Mouse (Mus musculus) limb, embryonic 14.5 days (tissue): ENCODE measurements at regions not wholly inside any gene's neighbourhood (a gene's known extent, or its start where the extent isn't known, plus 50 kb on each side); places are given as distances from the start of the nearest gene placed in this dataset.

Source experiments
- ATAC-seq: fragments of 200-750 bp; cut with Nextera tagmentation; 2 replicates; pipeline ENCODE4 v1.8.0; 2017; ENCODE audit warnings: low read depth, moderate number of reproducible peaks, moderate TSS enrichment; ENCODE audit not compliant: low FRiP score
- DNase-seq: peaks from one replicate; pipeline ENCODE4 v3.0.0-alpha.2; 2015; ENCODE audit warnings: low spot score
- H3K27ac ChIP-seq: fragments of 300-500 bp; sonication (generic); replicated peaks from 2 replicates; pipeline ENCODE4 v1.5.1; 2014; ENCODE audit warnings: low read depth, mild to moderate bottlenecking, low read length, moderate library complexity, mixed read lengths
- H3K27me3 ChIP-seq: fragments of 300-500 bp; sonication (generic); 2 replicates; pipeline ENCODE4 v1.6.1; 2014; ENCODE audit warnings: low read length, mixed read lengths; ENCODE audit not compliant: control insufficient read depth, insufficient read depth
- H3K36me3 ChIP-seq: fragments of 300-500 bp; sonication (generic); 2 replicates; pipeline ENCODE4 v1.6.1; 2014; ENCODE audit warnings: mild to moderate bottlenecking, low read length, moderate library complexity, mixed read lengths; ENCODE audit not compliant: control insufficient read depth, insufficient read depth
- H3K4me1 ChIP-seq: fragments of 300-500 bp; sonication (generic); 2 replicates; pipeline ENCODE4 v1.6.1; 2014; ENCODE audit warnings: antibody characterized with exemption, low read length, mixed read lengths; ENCODE audit not compliant: control insufficient read depth, insufficient read depth
- H3K4me2 ChIP-seq: fragments of 300-500 bp; sonication (generic); replicated peaks from 2 replicates; pipeline ENCODE4 v1.6.1; 2014; ENCODE audit warnings: low read depth, mild to moderate bottlenecking, low read length, moderate library complexity; ENCODE audit not compliant: severe bottlenecking
- H3K4me3 ChIP-seq: fragments of 300-500 bp; sonication (generic); replicated peaks from 2 replicates; pipeline ENCODE4 v1.5.1; 2014; ENCODE audit warnings: low read length
- H3K9ac ChIP-seq: fragments of 300-500 bp; sonication (generic); 2 replicates; pipeline ENCODE4 v1.6.1; 2014; ENCODE audit warnings: mild to moderate bottlenecking, low read depth, low read length, moderate library complexity; ENCODE audit not compliant: severe bottlenecking
- H3K9me3 ChIP-seq: fragments of 300-500 bp; sonication (generic); 2 replicates; pipeline ENCODE4 v1.6.1; 2016; ENCODE audit warnings: low read length; ENCODE audit not compliant: control insufficient read depth
- POLR2A ChIP-seq: fragments of 200-500 bp; IDR thresholded peaks from 2 replicates; pipeline ENCODE4 v1.8.0; 2012; ENCODE audit warnings: inconsistent platforms, mild to moderate bottlenecking, moderate library complexity, borderline replicate concordance; ENCODE audit not compliant: insufficient read depth, insufficient read length; ENCODE audit errors: extremely low read depth
- WGBS: fragments of 180-500 bp; shearing (Covaris S2); extraction: QIAGEN DNeasy Blood & Tissue Kit; methylation state at CpG from one replicate; pipeline ENCODE4 v1.1.7; 2014; 5-methylcytosine and 5-hydroxymethylcytosine counted together

DNA sequence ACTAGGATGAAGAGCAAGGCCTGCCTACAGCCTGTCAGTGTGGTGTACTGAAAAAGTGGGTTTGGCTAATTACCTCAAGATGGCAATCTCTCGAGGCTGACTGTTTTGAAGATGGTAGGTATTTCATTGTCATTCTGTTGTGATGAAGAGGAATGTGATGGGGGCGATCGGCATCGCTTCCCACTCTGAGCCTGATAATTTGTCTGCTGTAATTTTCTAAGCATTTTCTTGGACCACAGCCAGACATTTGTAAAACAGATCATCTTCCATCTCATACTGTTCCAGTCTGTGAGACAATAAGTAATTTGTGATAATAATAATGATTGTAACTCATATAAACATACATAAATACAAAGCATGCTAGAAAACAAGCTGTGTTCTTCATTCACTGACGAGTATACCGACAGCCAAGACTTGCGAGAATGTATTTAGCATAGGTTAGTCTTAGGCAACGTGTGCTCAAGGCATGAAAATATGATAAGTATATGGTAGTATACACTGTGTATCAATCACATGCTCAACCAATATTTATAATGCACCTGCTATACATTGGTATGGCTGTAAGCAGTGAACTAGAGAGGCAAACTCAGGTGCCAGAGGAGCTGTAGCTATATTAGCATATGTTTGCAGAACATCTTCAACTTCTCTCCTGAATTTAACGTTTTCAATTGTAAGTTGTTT is 574.1 kb upstream of the Slc39a10 start:
- Histone ChIP-seq H3K4me2 (no peak overlapping the region), H3K27me3 (no peaks in the 10 kb centered on the region), H3K27ac (no peak overlapping the region), H3K9ac (no peak overlapping the region), H3K4me1 (no peaks in the 10 kb centered on the region), H3K36me3 (no peaks in the 10 kb centered on the region), H3K9me3 (no peaks in the 10 kb centered on the region), H3K4me3 (no peak overlapping the region)
- no peak for ATAC-seq
- no peak for DNase-seq
- no peak for TF ChIP-seq POLR2A
- WGBS, result 78% methylated on average over 9 of the region's 9 CpGs

GRCm38 (mm10) chr1:47448737-47449489 is 556.3 kb upstream of the Slc39a10 start:
- no peak overlapping the region for H3K27ac ChIP-seq
- TF ChIP-seq POLR2A, result no peak
- DNase-seq (no peak), ATAC-seq (no peak)
- H3K36me3 ChIP-seq, result no peaks in the 10 kb centered on the region
- 76% methylated on average over 6 of the region's 6 CpGs for WGBS
- no peaks in the 10 kb centered on the region for H3K4me1 ChIP-seq
- H3K9ac ChIP-seq, result no peak overlapping the region
- no peaks in the 10 kb centered on the region for H3K9me3 ChIP-seq
- no peak overlapping the region for H3K4me2 ChIP-seq
- H3K27me3 ChIP-seq, result no peaks in the 10 kb centered on the region
- no peak overlapping the region for H3K4me3 ChIP-seq

DNA sequence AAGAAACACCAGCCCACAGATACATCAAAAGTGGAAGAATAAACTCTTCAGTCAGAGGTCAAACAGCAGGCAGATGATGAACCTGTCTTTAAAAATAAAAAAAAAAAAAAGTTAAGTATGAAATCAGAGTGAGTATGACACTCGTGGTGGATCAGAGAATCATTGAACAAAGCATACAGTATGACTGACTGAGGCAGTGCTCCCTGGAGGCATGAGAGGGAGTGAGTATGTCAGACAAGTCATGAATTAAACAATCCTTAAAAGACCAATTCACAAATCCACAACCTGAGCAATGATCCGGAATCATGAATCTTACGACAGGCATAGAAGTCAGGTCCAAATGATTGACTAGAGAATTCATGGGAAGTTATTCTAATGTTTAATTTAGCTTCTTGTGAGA is 555.4 kb upstream of the Slc39a10 start:
- TF ChIP-seq POLR2A, result no peak
- Histone ChIP-seq H3K4me1 (no peaks in the 10 kb centered on the region), H3K36me3 (no peaks in the 10 kb centered on the region), H3K4me2 (no peak overlapping the region), H3K27ac (no peak overlapping the region), H3K27me3 (no peaks in the 10 kb centered on the region), H3K9ac (no peak overlapping the region), H3K4me3 (no peak overlapping the region), H3K9me3 (no peaks in the 10 kb centered on the region)
- ATAC-seq, result no peak
- no peak for DNase-seq
- WGBS, result 78% methylated on average over 3 of the region's 3 CpGs

DNA sequence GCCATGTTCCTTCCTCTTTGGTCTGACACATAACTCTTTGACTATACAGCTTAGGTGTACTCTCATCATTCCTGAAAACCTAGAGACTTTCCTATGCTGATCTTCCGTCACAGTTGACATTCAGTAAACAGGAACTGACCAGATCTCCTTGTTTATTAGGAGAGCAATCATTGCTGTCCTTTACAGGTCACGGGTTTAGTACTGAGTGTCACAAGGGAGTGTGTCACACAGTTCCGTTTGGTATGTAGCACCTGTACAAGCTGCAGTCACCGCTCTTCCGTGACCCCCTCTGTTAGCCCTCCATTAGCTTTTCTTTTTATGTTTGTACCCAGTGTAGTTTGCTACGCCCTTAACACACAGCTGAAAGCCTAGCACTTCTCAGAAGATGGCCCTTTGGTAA is 553.4 kb upstream of the Slc39a10 start:
- no peak overlapping the region for H3K9ac ChIP-seq
- DNase-seq, result no peak
- no peaks in the 10 kb centered on the region for H3K4me1 ChIP-seq
- no peak for TF ChIP-seq POLR2A
- no peak overlapping the region for H3K4me2 ChIP-seq
- 35% methylated on average over 6 of the region's 6 CpGs for WGBS
- H3K27ac ChIP-seq, result no peak overlapping the region
- no peak for ATAC-seq
- no peak overlapping the region for H3K4me3 ChIP-seq
- no peaks in the 10 kb centered on the region for H3K36me3 ChIP-seq
- no peaks in the 10 kb centered on the region for H3K9me3 ChIP-seq
- no peaks in the 10 kb centered on the region for H3K27me3 ChIP-seq

DNA sequence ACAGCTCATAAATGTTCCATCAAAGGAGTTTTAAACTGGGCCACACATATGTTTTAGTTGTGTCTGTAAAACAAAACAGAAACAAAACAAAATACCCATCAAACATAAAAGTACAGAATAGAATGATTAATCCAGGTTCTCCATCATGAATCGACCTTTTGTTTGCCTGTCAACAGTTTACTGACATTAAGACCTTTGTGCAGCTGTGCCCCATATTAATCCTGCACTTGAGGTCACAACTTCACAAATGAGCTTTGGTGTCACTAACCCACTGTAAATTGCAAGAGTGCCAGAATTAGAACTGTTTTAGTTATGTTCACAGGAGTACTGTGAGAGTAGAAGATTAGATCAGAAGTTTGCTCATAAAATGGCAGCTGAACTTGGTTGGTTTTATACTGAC is 540.2 kb upstream of the Slc39a10 start:
- no peak overlapping the region for H3K27ac ChIP-seq
- WGBS, result 30% methylated on average over 1 of the region's 1 CpGs

More for the DNA sequence above, 540.2 kb upstream of the Slc39a10 start:
- Histone ChIP-seq H3K9me3 (no peaks in the 10 kb centered on the region), H3K4me3 (no peak overlapping the region), H3K4me1 (no peaks in the 10 kb centered on the region), H3K36me3 (no peaks in the 10 kb centered on the region), H3K9ac (no peak overlapping the region), H3K27me3 (no peaks in the 10 kb centered on the region), H3K4me2 (no peak overlapping the region)
- ATAC-seq (no peak), DNase-seq (no peak)
- TF ChIP-seq POLR2A, result no peak
